Mouse (Mus musculus) stomach, embryonic 14.5 days (tissue): Measurements from ENCODE around the gene Osbpl11. TPM values are rescaled to one million over a fixed set of nuclear protein-coding genes. Genes with fewer than 3 reads are reported as not detected.
"Not testable (repeated sequence)": the region's sequence is repeated elsewhere in the genome, so short reads cannot be mapped to it uniquely, and the experiment has no call there.

Experiments used
- ATAC-seq: fragments of 200-750 bp; cut with Nextera tagmentation; 2 replicates; pipeline ENCODE4 v1.8.0; 2017; ENCODE audit warnings: low read depth, moderate TSS enrichment; ENCODE audit not compliant: insufficient number of reproducible peaks, insufficient read depth, low FRiP score
- H3K27ac ChIP-seq: fragments of 300-500 bp; sonication (generic); 2 replicates; pipeline ENCODE4 v1.5.1; 2014; ENCODE audit warnings: mild to moderate bottlenecking, low read length, moderate library complexity, mixed read lengths
- H3K27me3 ChIP-seq: fragments of 300-500 bp; sonication (generic); 2 replicates; pipeline ENCODE4 v1.6.1; 2014; ENCODE audit warnings: low read length, control low read depth, mixed read lengths; ENCODE audit not compliant: control insufficient read depth, insufficient read depth
- H3K36me3 ChIP-seq: fragments of 300-500 bp; sonication (generic); 2 replicates; pipeline ENCODE4 v1.6.1; 2014; ENCODE audit warnings: mild to moderate bottlenecking, control low read depth, low read length, moderate library complexity, mixed read lengths; ENCODE audit not compliant: control insufficient read depth, insufficient read depth
- H3K4me1 ChIP-seq: fragments of 300-500 bp; sonication (generic); 2 replicates; pipeline ENCODE4 v1.6.1; 2014; ENCODE audit warnings: low read length, control low read depth, mixed read lengths; ENCODE audit not compliant: control insufficient read depth, insufficient read depth
- H3K4me2 ChIP-seq: fragments of 300-500 bp; sonication (generic); replicated peaks from 2 replicates; pipeline ENCODE4 v1.6.1; 2014; ENCODE audit warnings: low read depth, low read length, control low read depth
- H3K4me3 ChIP-seq: fragments of 300-500 bp; sonication (generic); 2 replicates; pipeline ENCODE4 v1.5.1; 2014; ENCODE audit warnings: low read depth, low read length, control low read depth
- H3K9ac ChIP-seq: fragments of 300-500 bp; sonication (generic); replicated peaks from 2 replicates; pipeline ENCODE4 v1.6.1; 2014; ENCODE audit warnings: low read depth, mild to moderate bottlenecking, control low read depth, low read length, moderate library complexity, mixed read lengths
- H3K9me3 ChIP-seq: fragments of 300-500 bp; sonication (generic); 2 replicates; pipeline ENCODE4 v1.6.1; 2016; ENCODE audit warnings: low read depth, low read length, control low read depth; ENCODE audit not compliant: control insufficient read depth
- WGBS: fragments of 180-500 bp; shearing (Covaris S2); extraction: QIAGEN DNeasy Blood & Tissue Kit; methylation state at CpG from one replicate; pipeline ENCODE4 v1.1.7; 2014; 5-methylcytosine and 5-hydroxymethylcytosine counted together
- polyA plus RNA-seq: library from polyadenylated mRNA; unstranded; fragments of >200 nt; fragmentation: Nextera tagmentation; extraction: Ambion mirVana; gene quantifications from 2 replicates; pipeline ENCODE4 v1.2.1, GENCODE M21; 2014

The Osbpl11 gene
- polyA plus RNA-seq, 1 experiment from 2014 or later: 18.2 TPM

DNA sequence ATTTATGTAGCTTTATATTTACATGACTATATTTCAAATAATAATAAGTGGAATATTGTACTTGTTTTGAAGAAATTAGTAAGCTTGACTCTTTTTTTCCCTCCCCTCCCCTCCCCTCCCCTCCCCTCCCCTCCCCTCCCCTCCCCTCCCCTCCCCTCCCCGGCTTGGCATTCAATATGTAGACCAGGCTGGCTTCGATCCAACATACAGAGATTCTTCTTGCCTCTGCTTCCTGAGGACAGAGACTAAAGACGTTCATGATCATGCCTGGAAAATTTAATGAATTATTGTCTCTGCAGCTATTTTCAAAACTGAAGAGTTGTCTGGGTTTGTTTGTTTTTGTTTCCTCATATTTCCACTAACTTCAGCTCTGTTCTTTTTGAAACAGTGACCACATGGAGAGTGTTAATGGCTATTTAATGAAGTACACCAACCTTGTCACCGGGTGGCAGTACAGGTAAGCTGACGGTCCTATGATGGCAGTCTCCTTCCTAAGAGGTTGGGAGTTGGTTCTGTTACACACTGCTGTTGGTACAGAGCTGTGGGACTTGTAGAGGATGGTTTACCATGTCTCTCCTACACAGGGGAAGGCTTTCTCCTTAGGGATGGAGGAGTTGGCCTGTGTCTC lies 10.9 kb downstream of the Osbpl11 start:
- Histone ChIP-seq H3K4me1 (no peaks in the 10 kb centered on the region), H3K27ac (no peak overlapping the region), H3K4me3 (no peak overlapping the region), H3K9ac (no peak overlapping the region), H3K27me3 (no peaks in the 10 kb centered on the region), H3K4me2 (no peak overlapping the region), H3K9me3 (no peaks in the 10 kb centered on the region), H3K36me3 (peaks cover 12% of the 10 kb centered on the region; the same call in 1 of the 2 replicates)
- ATAC-seq: no peak
- 48% methylated on average over 4 of the region's 5 CpGs for WGBS

DNA sequence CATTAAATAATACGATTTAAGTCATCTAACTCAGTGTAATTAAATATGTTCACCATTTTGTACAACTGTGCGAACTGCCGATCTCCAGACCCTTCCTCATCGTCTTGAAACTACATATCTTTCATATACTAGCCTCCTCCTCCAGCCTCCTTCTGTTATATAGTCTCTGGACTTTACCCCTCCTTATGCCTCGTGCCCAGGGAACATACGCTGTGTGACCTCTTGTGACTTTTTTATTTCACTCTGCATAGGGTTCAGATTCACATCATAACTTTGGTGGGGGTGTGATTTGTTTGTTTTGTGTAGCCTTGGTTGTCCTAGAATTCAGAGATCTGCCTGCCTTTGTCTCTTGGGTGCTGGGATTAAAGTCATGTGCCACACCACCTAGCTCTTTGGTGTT lies 11.7 kb downstream of the Osbpl11 start:
- no peak for ATAC-seq

DNA sequence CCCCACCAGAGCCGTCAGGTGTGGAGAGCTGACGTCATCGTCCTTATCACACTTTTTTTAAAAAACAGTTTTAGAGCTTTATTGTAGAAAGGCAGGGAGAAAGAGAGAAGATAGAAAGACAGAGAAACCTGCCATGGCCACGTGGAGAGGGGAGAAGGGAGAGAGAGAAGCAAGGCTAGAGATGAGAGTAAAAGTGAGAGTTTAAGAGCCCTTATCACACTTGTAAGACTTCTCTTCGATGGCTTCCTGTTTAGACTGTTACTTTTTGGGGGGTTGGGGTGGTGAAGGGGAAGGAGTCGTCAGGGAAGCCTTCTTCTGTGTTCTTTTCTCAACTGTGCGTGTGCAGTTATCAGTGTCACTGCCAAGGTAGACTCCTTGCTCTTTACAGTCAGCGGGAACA lies 15.7 kb downstream of the Osbpl11 start:
- H3K4me1 ChIP-seq: no peaks in the 10 kb centered on the region
- H3K9me3 ChIP-seq: no peaks in the 10 kb centered on the region
- no peak overlapping the region for H3K4me3 ChIP-seq
- no peak overlapping the region for H3K4me2 ChIP-seq
- no peaks in the 10 kb centered on the region for H3K27me3 ChIP-seq
- no peak for ATAC-seq
- H3K27ac ChIP-seq: no peak overlapping the region
- 84% methylated on average over 8 of the region's 8 CpGs for WGBS
- H3K9ac ChIP-seq: no peak overlapping the region
- peaks cover 24% of the 10 kb centered on the region for H3K36me3 ChIP-seq

More for the DNA sequence above, 11.7 kb downstream of the Osbpl11 start:
- Histone ChIP-seq H3K27ac (no peak overlapping the region), H3K4me1 (no peaks in the 10 kb centered on the region), H3K4me2 (no peak overlapping the region), H3K27me3 (no peaks in the 10 kb centered on the region), H3K4me3 (no peak overlapping the region), H3K36me3 (peaks cover 20% of the 10 kb centered on the region), H3K9me3 (no peaks in the 10 kb centered on the region), H3K9ac (no peak overlapping the region)
- 87% methylated on average over 6 of the region's 6 CpGs for WGBS

DNA sequence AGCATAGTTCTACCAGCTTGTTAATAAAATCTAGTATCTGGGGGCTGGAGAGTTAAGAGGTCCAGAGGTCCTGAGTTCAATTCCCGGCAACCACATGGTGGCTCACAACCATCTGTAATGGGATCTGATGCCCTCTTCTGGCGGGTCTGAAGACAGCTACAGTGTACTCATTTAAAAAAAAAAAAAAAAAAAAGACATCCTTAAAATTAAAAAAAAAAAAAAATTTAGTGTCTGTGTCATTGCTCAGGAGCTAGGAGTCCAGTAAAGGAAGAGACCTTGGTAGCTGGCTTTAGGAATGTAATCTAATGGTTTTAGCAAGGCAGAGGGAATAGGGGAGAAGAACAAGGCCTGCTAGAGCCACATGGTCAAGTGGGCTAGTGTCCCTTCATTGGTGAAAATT lies 25.9 kb downstream of the Osbpl11 start:
- Histone ChIP-seq H3K4me3 (no peak overlapping the region), H3K4me2 (no peak overlapping the region), H3K36me3 (peaks cover 47% of the 10 kb centered on the region), H3K27ac (no peak overlapping the region), H3K27me3 (no peaks in the 10 kb centered on the region), H3K9me3 (no peaks in the 10 kb centered on the region), H3K4me1 (no peaks in the 10 kb centered on the region), H3K9ac (no peak overlapping the region)
- no peak for ATAC-seq
- WGBS: 87% methylated on average over 2 of the region's 2 CpGs

DNA sequence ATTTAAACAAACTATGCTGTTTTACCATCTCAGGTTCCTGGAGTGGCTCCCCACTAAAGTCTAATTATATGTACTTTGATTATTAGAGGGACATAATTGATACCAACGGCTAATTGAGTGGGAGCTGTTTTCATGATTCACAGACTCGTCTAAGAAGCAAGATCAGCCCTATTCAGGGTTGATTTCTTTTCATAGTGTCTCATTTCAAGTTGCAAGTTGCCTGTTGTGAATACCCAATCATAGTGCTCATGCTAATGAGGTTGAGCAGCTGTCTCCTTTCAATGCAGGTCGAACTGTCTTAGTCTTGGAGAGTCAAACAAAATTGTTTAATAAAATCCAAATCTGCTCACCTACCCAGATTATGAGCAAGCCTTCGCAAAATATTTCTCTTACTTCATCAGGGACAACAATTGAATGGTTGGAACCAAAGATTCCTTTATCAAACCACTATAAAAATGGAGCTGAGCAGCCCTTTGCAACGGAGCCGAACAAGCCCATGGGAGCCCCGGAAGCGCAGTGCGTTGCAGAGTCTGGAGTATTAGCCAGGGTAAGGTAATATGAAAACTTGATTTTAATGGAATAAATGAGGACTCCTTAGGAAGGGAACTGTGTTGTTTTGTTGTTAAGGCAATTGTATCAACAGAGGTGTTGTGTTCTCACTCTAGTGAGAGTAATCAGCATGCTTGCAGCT lies 31.6 kb downstream of the Osbpl11 start:
- Histone ChIP-seq H3K9ac (no peak overlapping the region), H3K36me3 (peaks cover 19% of the 10 kb centered on the region), H3K4me1 (no peaks in the 10 kb centered on the region), H3K27me3 (no peaks in the 10 kb centered on the region), H3K9me3 (no peaks in the 10 kb centered on the region), H3K27ac (no peak overlapping the region), H3K4me3 (no peak overlapping the region), H3K4me2 (no peak overlapping the region)
- ATAC-seq: no peak
- 78% methylated on average over 9 of the region's 9 CpGs for WGBS

DNA sequence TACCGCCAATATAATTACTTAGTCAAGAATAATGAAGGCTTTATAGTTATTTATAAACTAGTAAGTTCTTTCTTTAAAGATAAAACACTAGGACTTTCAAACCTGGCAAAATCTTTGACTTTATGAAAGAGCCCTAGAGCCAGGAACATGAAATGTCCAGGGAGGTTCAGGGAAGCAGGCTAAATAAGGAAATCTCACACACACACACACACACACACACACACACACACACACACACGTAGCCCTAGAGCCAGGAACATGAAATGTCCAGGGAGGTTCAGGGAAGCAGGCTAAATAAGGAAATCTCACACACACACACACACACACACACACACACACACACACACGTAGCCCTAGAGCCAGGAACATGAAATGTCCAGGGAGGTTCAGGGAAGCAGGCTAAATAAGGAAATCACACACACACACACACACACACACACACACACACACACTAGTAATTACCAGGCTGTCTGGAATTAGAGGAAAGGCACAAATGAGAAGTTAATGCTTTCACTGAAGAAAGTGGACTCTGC lies 32.7 kb downstream of the Osbpl11 start:
- not testable (repeated sequence) for H3K9ac ChIP-seq, H3K4me2 ChIP-seq, H3K4me1 ChIP-seq, H3K27me3 ChIP-seq, H3K9me3 ChIP-seq, H3K4me3 ChIP-seq
- 0 out of 2 replicates have a peak overlapping the region, but pooled peaks have one; percentile 28 for H3K27ac ChIP-seq
- peak; percentile 14; the same call in 1 of the 2 replicates for ATAC-seq
- WGBS: 69% methylated on average over 3 of the region's 3 CpGs
- H3K36me3 ChIP-seq: peaks cover 19% of the 10 kb centered on the region

DNA sequence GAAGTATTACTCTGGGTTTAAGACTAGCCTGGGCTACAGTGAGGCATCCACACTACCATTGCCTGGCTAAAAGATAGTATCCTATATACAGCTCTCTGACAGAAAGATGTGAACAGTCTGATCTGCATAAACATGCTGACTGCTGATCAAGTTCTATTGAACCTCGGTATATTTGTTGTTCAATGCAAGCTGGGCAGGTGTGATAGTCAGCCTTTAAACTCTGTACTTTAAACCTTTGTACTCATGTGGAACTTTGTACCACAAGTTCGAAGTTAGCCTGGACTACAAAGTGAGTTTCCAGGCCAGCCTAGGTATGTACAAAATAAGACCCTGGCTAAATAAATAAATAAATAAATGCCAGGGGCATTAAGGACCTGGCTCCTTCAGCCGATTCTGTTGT lies 37.6 kb downstream of the Osbpl11 start:
- Histone ChIP-seq H3K27ac (no peak overlapping the region), H3K36me3 (peaks cover 27% of the 10 kb centered on the region), H3K9ac (no peak overlapping the region), H3K4me2 (no peak overlapping the region), H3K4me3 (no peak overlapping the region), H3K9me3 (no peaks in the 10 kb centered on the region), H3K4me1 (no peaks in the 10 kb centered on the region), H3K27me3 (no peaks in the 10 kb centered on the region)
- WGBS: 88% methylated on average over 3 of the region's 3 CpGs
- ATAC-seq: no peak

DNA sequence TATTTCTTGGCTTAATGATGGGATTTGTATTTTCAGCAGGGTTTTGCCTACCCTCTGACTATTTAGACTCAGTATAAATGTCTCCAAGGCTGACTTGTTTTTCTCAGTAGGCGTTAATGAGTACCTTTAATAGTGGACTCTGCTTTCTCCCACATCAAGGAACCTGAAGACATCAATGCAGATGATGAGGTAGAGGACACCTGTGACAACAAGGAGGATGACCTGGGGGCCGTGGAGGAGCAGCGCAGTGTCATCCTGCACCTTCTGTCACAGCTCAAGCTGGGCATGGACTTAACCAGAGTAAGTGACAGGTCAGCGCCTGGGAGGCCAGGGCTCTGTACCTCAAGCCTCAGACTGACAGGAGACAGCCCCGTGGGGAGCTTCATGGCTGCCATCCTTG lies 39.5 kb downstream of the Osbpl11 start:
- Histone ChIP-seq H3K4me3 (no peak overlapping the region), H3K4me2 (no peak overlapping the region), H3K27me3 (no peaks in the 10 kb centered on the region), H3K9ac (no peak overlapping the region), H3K36me3 (peaks cover 39% of the 10 kb centered on the region), H3K4me1 (no peaks in the 10 kb centered on the region), H3K27ac (no peak overlapping the region), H3K9me3 (no peaks in the 10 kb centered on the region)
- ATAC-seq: no peak
- WGBS: 80% methylated on average over 5 of the region's 5 CpGs
